Mouse (Mus musculus) cerebellum, adult 2 months (tissue): ENCODE measurements around the gene Dennd5b. TPM values are rescaled to one million over a fixed set of nuclear protein-coding genes. Genes with fewer than 3 reads are reported as not detected.
A peak's percentile ranks its signal among the peaks of the same experiment; 100 is the strongest.

ENCODE experiments used
- DNase-seq, 2 experiments: peaks; one replicate each; pipeline ENCODE4 v3.0.0; 2021
- H3K27ac ChIP-seq: fragments of 200-500 bp; 2 replicates; pipeline ENCODE4 v1.5.1; 2012; ENCODE audit warnings: low read length, control low read depth, inconsistent platforms; ENCODE audit not compliant: insufficient read depth
- H3K27me3 ChIP-seq: fragments of 200-500 bp; 2 replicates; pipeline ENCODE4 v1.6.1; 2012; ENCODE audit warnings: inconsistent platforms, mild to moderate bottlenecking, low read length, moderate library complexity; ENCODE audit not compliant: control insufficient read depth, insufficient read depth
- H3K4me1 ChIP-seq: fragments of 200-500 bp; 2 replicates; pipeline ENCODE4 v1.6.1; 2011; ENCODE audit warnings: low read length; ENCODE audit not compliant: control insufficient read depth, insufficient read depth
- H3K4me3 ChIP-seq: fragments of 200-500 bp; replicated peaks from 2 replicates; pipeline ENCODE3; 2011; ENCODE audit warnings: mild to moderate bottlenecking, low read depth, low read length, control low read depth; ENCODE audit not compliant: insufficient read depth
- CTCF ChIP-seq: fragments of 200-500 bp; IDR thresholded peaks from 2 replicates; pipeline ENCODE4 v1.5.1; 2011; ENCODE audit warnings: low read depth, mild to moderate bottlenecking, control low read depth, low read length, moderate library complexity, borderline replicate concordance; ENCODE audit not compliant: insufficient read depth
- POLR2A ChIP-seq: fragments of 200-500 bp; IDR thresholded peaks from 2 replicates; pipeline ENCODE4 v1.6.1; 2011; ENCODE audit warnings: low read length, control low read depth, borderline replicate concordance; ENCODE audit not compliant: insufficient read depth
- WGBS: fragments of 180-500 bp; shearing (Covaris S2); methylation state at CpG from one replicate; pipeline ENCODE4 v1.1.7; 2018; 5-methylcytosine and 5-hydroxymethylcytosine counted together
- polyA plus RNA-seq: library from polyadenylated mRNA; depleted of rRNA; stranded (reverse); fragments of >200 nt; gene quantifications from 2 replicates; pipeline ENCODE4 v1.2.3, GENCODE M21; 2012

Gene Dennd5b
- polyA plus RNA-seq, 1 experiment, result 19.5 TPM

DNA sequence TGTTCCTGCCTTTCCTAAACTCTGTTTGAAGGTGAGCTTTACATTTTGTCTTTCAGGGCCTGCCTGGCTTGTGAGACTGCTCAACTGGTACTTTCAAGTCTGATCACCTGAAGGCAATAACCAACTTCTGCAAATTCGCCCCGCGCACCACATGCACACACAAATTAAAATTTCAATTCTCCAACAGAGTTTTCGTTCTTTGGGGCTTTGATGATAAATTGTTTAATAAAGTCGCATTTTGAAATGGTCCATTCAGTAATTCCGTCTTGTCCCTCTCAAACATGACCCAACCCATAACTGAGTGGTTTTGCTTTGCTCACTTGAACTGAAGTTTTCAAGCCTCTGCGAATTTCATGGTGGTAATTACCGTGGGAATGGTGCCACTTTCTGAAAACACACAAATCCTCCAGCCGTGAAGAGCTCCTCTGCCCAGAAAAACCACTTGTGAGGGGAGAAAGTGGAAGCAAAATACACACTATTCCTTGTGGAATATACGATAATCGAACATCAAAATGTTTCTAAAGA is 154.5 kb downstream of the Dennd5b start:
- DNase-seq, result no peak
- 11% methylated on average over 11 of the region's 11 CpGs for WGBS
- TF ChIP-seq POLR2A, result no peak
- TF ChIP-seq CTCF, result no peak
- Histone ChIP-seq H3K4me3 (peak overlapping the region; percentile 72), H3K4me1 (no peaks in the 10 kb centered on the region), H3K27me3 (0 out of 2 replicates have a peak, but pooled peaks cover 2% of the 10 kb centered on the region), H3K27ac (no peak overlapping the region)

DNA sequence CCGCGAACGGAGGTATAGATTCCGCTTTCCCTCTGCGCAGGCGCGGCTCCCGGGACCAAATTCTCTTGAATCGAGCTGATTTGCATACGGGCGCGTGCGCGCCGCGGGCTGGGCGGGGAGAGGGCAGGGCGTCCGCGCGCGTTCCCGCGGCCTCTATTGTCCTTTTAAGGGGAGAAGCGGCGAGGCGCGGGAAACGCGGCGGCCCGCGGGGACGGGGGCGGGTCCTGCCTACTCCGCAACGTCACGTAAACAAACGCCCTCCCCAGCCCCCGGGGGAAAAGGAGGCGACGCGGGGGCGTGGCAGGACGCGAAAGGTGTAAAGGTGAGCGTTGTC is 155.1 kb downstream of the Dennd5b start, which contains the start of gene Sinhcaf:
Gene Sinhcaf, minus strand, starts transcription at position 59 of the 334 bp plus-strand sequence.
- DNase-seq, result peak; percentile 97
- Histone ChIP-seq H3K4me1 (no peaks in the 10 kb centered on the region), H3K27ac (no peak within 1 kb of the TSS), H3K4me3 (peak within 1 kb of the TSS; percentile 72), H3K27me3 (0 out of 2 replicates have a peak, but pooled peaks cover 2% of the 10 kb centered on the region)
- WGBS, result under 1% methylated on average over 47 of the region's 47 CpGs
- TF ChIP-seq CTCF (no peak), POLR2A (no peak)

DNA sequence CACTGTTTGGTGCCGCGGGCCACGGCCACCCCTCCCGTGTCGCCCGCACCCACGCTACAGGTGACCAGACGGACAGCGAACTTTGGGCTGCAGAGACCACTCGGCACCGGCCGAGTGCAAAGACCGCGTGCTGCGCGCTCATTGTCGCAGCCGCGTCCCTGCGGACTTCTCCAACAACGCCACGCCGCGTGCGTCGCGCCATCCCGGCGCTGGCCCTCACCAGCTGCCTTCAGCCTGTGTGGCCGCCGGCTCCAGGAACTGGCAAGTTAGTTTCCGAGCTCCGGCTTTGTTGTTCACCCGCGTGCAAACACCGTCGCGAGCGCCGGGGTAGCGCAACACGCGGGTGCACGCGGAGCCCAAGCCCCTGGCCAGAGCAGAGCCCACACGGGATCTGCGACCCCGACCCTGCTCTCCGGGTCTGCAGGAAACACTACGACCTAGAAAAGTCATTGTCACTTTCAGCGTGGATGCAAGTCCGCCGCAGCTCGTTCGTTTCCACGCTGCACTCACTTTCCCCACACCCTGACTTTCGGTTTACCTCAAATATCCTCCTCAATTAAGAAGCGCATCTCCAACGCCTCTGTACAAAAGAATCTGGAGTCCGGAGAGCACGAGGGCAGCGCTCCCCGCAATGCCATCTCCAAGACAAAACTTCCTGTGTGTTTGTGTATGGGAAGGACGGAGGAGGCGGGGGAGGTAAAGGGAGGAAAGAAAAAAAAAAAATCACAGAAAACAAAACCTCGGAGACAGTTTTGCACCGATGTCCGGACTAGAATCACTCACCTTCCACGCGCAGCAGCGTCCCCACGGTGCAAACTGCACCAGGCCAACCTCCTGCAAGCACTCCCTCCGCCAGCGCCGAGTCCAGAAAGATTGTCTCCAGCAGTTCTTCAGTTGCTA is 155.7 kb downstream of the Dennd5b start:
- H3K4me3 ChIP-seq, result peak overlapping the region; percentile 72
- DNase-seq, result peak; percentile 37 to 52
- WGBS, result under 1% methylated on average over 75 of the region's 75 CpGs
- no peak overlapping the region for H3K27ac ChIP-seq
- H3K4me1 ChIP-seq, result no peaks in the 10 kb centered on the region
- 0 out of 2 replicates have a peak, but pooled peaks cover 2% of the 10 kb centered on the region for H3K27me3 ChIP-seq
- TF ChIP-seq CTCF (no peak), POLR2A (no peak)

- WGBS, result under 1% methylated on average over 92 of the region's 92 CpGs
- peak; percentile 41 to 49 for DNase-seq
These were observed 156.5 kb downstream of the Dennd5b start for GRCm38 (mm10) chr6:148944767-148945508.

DNA sequence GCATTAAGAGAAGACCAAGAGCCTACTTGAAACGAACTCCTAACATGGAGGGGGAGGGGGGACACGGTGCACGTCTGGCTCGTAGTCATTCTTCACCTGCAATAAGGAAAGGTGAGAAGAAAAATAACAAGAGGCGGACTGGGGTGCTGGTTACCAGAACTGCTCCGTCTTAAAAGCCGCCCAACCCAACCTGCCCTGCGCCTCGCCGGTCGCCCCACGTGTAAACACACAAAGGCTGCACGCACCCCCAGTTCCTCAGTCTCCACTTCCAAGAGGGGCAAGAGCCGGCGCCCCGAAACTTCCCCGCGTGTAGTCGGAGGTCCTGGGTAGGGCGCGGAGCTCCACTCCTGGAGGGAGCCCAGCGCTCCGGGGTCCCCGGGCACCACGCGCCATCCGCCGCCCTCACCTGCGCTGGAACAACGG is 157.1 kb downstream of the Dennd5b start:
- no peak overlapping the region for H3K27ac ChIP-seq
- DNase-seq, result no peak
- 0 out of 2 replicates have a peak, but pooled peaks cover 2% of the 10 kb centered on the region for H3K27me3 ChIP-seq
- H3K4me1 ChIP-seq, result no peaks in the 10 kb centered on the region
- no peak for TF ChIP-seq CTCF
- TF ChIP-seq POLR2A, result no peak
- peak overlapping the region; percentile 72 for H3K4me3 ChIP-seq
- WGBS, result 2% methylated on average over 29 of the region's 30 CpGs

More at GRCm38 (mm10) chr6:148944767-148945508, 156.5 kb downstream of the Dennd5b start:
- Histone ChIP-seq H3K4me3 (peak overlapping the region; percentile 72), H3K27ac (no peak overlapping the region), H3K27me3 (0 out of 2 replicates have a peak, but pooled peaks cover 2% of the 10 kb centered on the region), H3K4me1 (no peaks in the 10 kb centered on the region)
- TF ChIP-seq POLR2A, result no peak
- no peak for TF ChIP-seq CTCF

GRCm38 (mm10) chr6:148943695-148944094 is 157.8 kb downstream of the Dennd5b start:
- Histone ChIP-seq H3K4me1 (no peaks in the 10 kb centered on the region), H3K27ac (no peak overlapping the region), H3K27me3 (0 out of 2 replicates have a peak, but pooled peaks cover 2% of the 10 kb centered on the region), H3K4me3 (no peak overlapping the region)
- 63% methylated on average over 3 of the region's 3 CpGs for WGBS
- TF ChIP-seq POLR2A (no peak), CTCF (no peak)
- no peak for DNase-seq

DNA sequence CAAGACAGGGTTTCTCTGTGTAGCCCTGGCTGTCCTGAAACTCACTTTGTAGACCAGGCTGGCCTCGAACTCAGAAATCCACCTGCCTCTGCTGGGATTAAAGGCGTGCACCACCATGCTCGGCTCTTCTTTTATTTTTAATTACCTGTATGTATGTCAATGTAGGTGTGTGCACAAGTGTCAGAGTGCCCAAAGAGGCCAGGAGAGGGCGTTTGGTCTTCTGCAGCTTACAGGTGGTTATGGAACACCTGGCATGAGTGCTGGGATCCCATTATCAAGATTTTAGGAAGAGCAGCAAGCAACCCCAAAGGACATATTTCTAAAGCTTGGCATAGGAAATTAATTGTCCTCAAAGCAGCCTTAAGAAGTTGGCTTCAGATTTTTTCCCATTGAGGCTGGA is 159.1 kb downstream of the Dennd5b start:
- DNase-seq, result no peak
- no peak overlapping the region for H3K27ac ChIP-seq
- no peak overlapping the region for H3K4me3 ChIP-seq
- TF ChIP-seq CTCF, result no peak
- no peak for TF ChIP-seq POLR2A
- no peaks in the 10 kb centered on the region for H3K4me1 ChIP-seq
- 81% methylated on average over 4 of the region's 4 CpGs for WGBS
- H3K27me3 ChIP-seq, result 0 out of 2 replicates have a peak, but pooled peaks cover 2% of the 10 kb centered on the region
